Mouse (Mus musculus): ENCODE results near the gene Apol9b. TPM values are rescaled to one million over a fixed set of nuclear protein-coding genes. Genes with fewer than 3 reads are reported as not detected.

The Apol9b gene
- polyA plus RNA-seq, 1 experiment: 0.69 TPM

- H3K4me3 ChIP-seq (ENCODE audit: insufficient read depth, low read length): no peak overlapping the region
- no peak for TF ChIP-seq POLR2A (IDR thresholded peaks at IDR 0.05; ENCODE audit: extremely low read depth, insufficient read depth, low read length)
- peak; percentile 71 for TF ChIP-seq CTCF (IDR thresholded peaks at IDR 0.05; ENCODE audit: extremely low read depth, insufficient read depth, low read length)
- no peak overlapping the region for H3K27ac ChIP-seq (ENCODE audit: insufficient read depth, low read length)
- no peaks in the 10 kb centered on the region for H3K4me1 ChIP-seq (ENCODE audit: control insufficient read depth, insufficient read depth, low read length)
These were observed 32.9 kb downstream of the Apol9b start for GRCm38 (mm10) chr15:77761561-77762380.

DNA sequence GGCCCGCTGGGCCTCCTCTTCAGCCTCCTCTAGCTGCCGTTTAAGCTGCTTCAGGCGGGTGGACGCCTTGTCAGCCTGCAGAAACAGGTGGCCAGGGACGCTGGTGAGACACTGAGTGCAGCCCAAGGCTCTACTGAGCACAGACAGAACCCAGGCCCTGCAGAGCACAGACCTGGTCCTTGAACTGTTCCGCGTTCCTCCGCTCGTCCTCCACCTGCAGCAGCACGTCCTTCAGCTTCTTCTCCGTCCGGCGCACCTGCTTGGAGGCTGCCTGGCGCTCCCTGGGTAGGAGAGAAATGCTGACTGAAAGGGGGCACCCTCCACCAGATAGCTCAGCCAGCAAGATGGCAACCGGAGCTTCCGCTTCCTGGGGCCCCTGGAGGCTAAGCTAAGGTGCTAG lies 34.2 kb downstream of the Apol9b start:
- TF ChIP-seq CTCF (IDR thresholded peaks at IDR 0.05; ENCODE audit: extremely low read depth, insufficient read depth, low read length) (no peak), POLR2A (IDR thresholded peaks at IDR 0.05; ENCODE audit: extremely low read depth, insufficient read depth, low read length) (no peak)
- no peaks in the 10 kb centered on the region for H3K4me1 ChIP-seq (ENCODE audit: control insufficient read depth, insufficient read depth, low read length)
- no peak overlapping the region for H3K27ac ChIP-seq (ENCODE audit: insufficient read depth, low read length)
- H3K4me3 ChIP-seq (ENCODE audit: insufficient read depth, low read length): no peak overlapping the region

DNA sequence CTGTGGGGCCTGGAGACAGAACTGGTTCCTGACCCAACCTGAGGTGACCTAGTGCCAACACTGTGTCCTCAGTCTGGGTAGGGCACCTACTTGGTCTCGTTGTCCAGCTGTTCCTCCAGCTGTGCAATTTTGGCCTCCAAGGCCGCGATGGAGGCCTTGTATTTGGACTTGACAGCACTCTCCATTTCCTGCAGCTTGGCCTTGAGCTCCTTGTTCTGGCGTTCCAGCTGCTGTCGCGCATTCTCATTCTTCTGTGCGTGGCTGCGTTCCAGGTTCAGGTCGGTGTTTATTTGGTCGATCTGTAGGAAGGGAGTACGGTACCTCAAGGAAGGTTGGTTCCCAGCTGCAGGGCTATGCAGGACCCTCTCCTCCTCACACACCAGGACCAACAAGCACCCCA lies 34.9 kb downstream of the Apol9b start:
- TF ChIP-seq POLR2A (IDR thresholded peaks at IDR 0.05; ENCODE audit: extremely low read depth, insufficient read depth, low read length): no peak
- no peak for TF ChIP-seq CTCF (IDR thresholded peaks at IDR 0.05; ENCODE audit: extremely low read depth, insufficient read depth, low read length)
- Histone ChIP-seq H3K4me1 (ENCODE audit: control insufficient read depth, insufficient read depth, low read length) (no peaks in the 10 kb centered on the region), H3K27ac (ENCODE audit: insufficient read depth, low read length) (no peak overlapping the region), H3K4me3 (ENCODE audit: insufficient read depth, low read length) (no peak overlapping the region)

GRCm38 (mm10) chr15:77764391-77765006 lies 35.7 kb downstream of the Apol9b start:
- TF ChIP-seq CTCF (IDR thresholded peaks at IDR 0.05; ENCODE audit: extremely low read depth, insufficient read depth, low read length): no peak
- no peak for TF ChIP-seq POLR2A (IDR thresholded peaks at IDR 0.05; ENCODE audit: extremely low read depth, insufficient read depth, low read length)
- Histone ChIP-seq H3K4me1 (ENCODE audit: control insufficient read depth, insufficient read depth, low read length) (no peaks in the 10 kb centered on the region), H3K4me3 (ENCODE audit: insufficient read depth, low read length) (no peak overlapping the region), H3K27ac (ENCODE audit: insufficient read depth, low read length) (no peak overlapping the region)

DNA sequence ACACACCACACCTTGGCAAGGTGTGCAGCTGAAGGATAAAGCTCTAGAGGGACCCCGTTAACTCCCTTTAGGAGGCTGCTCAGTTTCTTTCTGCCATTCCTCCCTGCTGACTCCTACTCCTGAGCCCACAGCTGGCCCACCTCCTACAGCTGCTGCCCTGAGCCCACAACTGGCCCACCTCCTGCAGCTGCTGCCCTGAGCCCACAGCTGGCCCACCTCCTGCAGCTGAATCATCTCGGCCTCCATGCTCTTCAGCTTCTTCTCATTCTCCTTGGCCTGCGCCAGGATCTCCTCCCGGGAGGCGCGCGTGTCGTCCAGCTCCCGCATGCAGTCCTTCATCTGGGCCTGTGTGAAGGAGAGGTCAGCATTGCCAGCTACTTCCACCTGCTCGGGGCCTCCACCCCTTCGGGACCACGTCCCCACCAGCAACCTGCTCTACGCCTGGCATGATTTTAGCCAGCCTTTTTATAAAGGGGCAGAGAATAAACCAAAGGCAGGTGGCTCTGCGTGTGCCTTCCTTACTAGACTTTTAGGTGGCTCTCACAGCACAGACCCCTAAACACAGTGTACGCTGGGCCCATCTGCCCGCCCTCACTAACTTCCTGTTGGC lies 36.8 kb downstream of the Apol9b start:
- no peaks in the 10 kb centered on the region for H3K4me1 ChIP-seq (ENCODE audit: control insufficient read depth, insufficient read depth, low read length)
- no peak for TF ChIP-seq CTCF (IDR thresholded peaks at IDR 0.05; ENCODE audit: extremely low read depth, insufficient read depth, low read length)
- TF ChIP-seq POLR2A (IDR thresholded peaks at IDR 0.05; ENCODE audit: extremely low read depth, insufficient read depth, low read length): no peak
- H3K27ac ChIP-seq (ENCODE audit: insufficient read depth, low read length): no peak overlapping the region
- H3K4me3 ChIP-seq (ENCODE audit: insufficient read depth, low read length): no peak overlapping the region

GRCm38 (mm10) chr15:77766981-77767380 lies 38.1 kb downstream of the Apol9b start:
- no peak overlapping the region for H3K27ac ChIP-seq (ENCODE audit: insufficient read depth, low read length)
- no peak for TF ChIP-seq POLR2A (IDR thresholded peaks at IDR 0.05; ENCODE audit: extremely low read depth, insufficient read depth, low read length)
- no peak for TF ChIP-seq CTCF (IDR thresholded peaks at IDR 0.05; ENCODE audit: extremely low read depth, insufficient read depth, low read length)
- no peak overlapping the region for H3K4me3 ChIP-seq (ENCODE audit: insufficient read depth, low read length)
- no peaks in the 10 kb centered on the region for H3K4me1 ChIP-seq (ENCODE audit: control insufficient read depth, insufficient read depth, low read length)

- Histone ChIP-seq H3K4me1 (ENCODE audit: control insufficient read depth, insufficient read depth, low read length) (no peaks in the 10 kb centered on the region), H3K4me3 (ENCODE audit: insufficient read depth, low read length) (no peak overlapping the region), H3K27ac (ENCODE audit: insufficient read depth, low read length) (no peak overlapping the region)
- no peak for TF ChIP-seq CTCF (IDR thresholded peaks at IDR 0.05; ENCODE audit: extremely low read depth, insufficient read depth, low read length)
- no peak for TF ChIP-seq POLR2A (IDR thresholded peaks at IDR 0.05; ENCODE audit: extremely low read depth, insufficient read depth, low read length)
These were observed 41.5 kb downstream of the Apol9b start for GRCm38 (mm10) chr15:77770341-77770740.

DNA sequence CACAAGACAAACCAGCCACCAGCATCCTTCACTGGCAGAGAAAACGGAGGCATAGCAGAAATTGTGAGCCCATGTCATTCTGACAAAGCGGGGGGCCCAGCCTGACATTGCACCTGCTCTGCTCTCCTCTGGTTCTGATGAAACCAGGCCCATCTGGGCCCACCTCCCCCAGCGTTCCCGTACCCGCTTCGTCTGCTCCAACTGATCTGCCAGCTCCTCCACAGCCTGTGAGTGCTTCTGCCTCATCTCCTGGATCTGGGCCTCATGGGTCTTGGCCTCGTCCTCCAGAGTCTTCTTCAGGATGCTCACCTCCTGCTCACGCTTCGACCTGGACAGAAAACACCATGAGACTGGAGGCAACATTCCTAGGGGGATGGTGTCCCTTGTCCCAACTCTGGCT lies 42.1 kb downstream of the Apol9b start:
- H3K4me3 ChIP-seq (ENCODE audit: insufficient read depth, low read length): no peak overlapping the region
- TF ChIP-seq CTCF (IDR thresholded peaks at IDR 0.05; ENCODE audit: extremely low read depth, insufficient read depth, low read length) (no peak), POLR2A (IDR thresholded peaks at IDR 0.05; ENCODE audit: extremely low read depth, insufficient read depth, low read length) (no peak)
- H3K27ac ChIP-seq (ENCODE audit: insufficient read depth, low read length): no peak overlapping the region
- no peaks in the 10 kb centered on the region for H3K4me1 ChIP-seq (ENCODE audit: control insufficient read depth, insufficient read depth, low read length)

DNA sequence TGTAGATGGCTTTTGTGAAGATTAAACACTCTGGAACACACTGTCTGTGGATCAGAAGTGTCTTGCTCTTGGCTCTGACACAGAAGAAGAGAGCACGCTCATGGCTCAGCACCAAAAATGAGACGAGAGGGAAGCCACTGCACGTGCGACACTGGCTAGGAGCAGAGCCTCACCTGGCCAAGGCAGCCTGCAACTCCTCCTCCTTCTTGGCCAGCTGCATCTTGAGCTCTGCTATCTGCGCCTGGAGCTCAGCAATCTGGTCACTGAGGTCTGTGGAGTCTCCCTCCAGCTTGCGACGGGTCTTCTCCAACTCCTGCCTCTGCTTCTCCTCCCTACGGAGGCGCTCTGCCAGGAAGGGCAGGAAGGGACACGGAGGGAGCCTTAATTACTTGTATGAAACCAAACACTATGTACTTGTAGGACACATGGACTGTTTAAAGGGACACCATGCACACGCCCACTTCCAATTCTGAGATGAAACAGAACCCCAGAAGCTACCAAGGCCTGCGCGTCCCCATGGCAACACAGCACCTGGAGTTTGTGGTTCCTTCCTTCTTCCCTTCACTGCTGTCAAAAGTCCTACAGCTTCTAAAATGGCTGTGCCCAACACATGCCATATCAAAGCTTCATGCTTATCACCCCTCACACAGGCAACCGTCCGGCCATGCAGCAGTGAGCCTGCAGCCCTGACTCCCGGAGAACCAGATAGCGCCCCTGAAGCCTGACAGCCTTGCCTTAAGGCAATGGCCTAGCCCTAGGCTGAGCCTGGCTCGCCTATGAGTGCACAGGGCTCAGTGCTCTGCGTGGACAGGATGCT lies 44.5 kb downstream of the Apol9b start:
- H3K4me1 ChIP-seq (ENCODE audit: control insufficient read depth, insufficient read depth, low read length): no peaks in the 10 kb centered on the region
- TF ChIP-seq CTCF (IDR thresholded peaks at IDR 0.05; ENCODE audit: extremely low read depth, insufficient read depth, low read length) (no peak), POLR2A (IDR thresholded peaks at IDR 0.05; ENCODE audit: extremely low read depth, insufficient read depth, low read length) (no peak)
- no peak overlapping the region for H3K27ac ChIP-seq (ENCODE audit: insufficient read depth, low read length)
- no peak overlapping the region for H3K4me3 ChIP-seq (ENCODE audit: insufficient read depth, low read length)
